Mouse (Mus musculus) neural tube, embryonic 11.5 days (tissue): ENCODE measurements around the gene Ankmy1. TPM values are rescaled to one million over a fixed set of nuclear protein-coding genes. Genes with fewer than 3 reads are reported as not detected.

Experiments
- ATAC-seq: fragments of 200-750 bp; cut with Nextera tagmentation; 2 replicates; pipeline ENCODE4 v1.8.0; 2017; ENCODE audit warnings: moderate number of reproducible peaks, mild to moderate bottlenecking, moderate TSS enrichment, moderate library complexity; ENCODE audit not compliant: insufficient read depth, low FRiP score, low TSS enrichment
- DNase-seq: peaks from one replicate; pipeline ENCODE4 v3.0.0-alpha.2; 2015; ENCODE audit warnings: low spot score
- H3K27ac ChIP-seq: fragments of 300-500 bp; sonication (generic); 2 replicates; pipeline ENCODE4 v1.5.1; 2014; ENCODE audit warnings: low read depth, mild to moderate bottlenecking, low read length
- H3K27me3 ChIP-seq: fragments of 300-500 bp; sonication (generic); 2 replicates; pipeline ENCODE4 v1.6.1; 2014; ENCODE audit warnings: mild to moderate bottlenecking, low read length, mixed read lengths; ENCODE audit not compliant: control insufficient read depth, insufficient read depth
- H3K36me3 ChIP-seq: fragments of 300-500 bp; sonication (generic); 2 replicates; pipeline ENCODE4 v1.6.1; 2014; ENCODE audit warnings: mild to moderate bottlenecking, low read length, moderate library complexity, mixed read lengths; ENCODE audit not compliant: control insufficient read depth, insufficient read depth
- H3K4me1 ChIP-seq: fragments of 300-500 bp; sonication (generic); 2 replicates; pipeline ENCODE4 v1.6.1; 2014; ENCODE audit warnings: low read length, mixed read lengths; ENCODE audit not compliant: control insufficient read depth, insufficient read depth
- H3K4me2 ChIP-seq: fragments of 300-500 bp; sonication (generic); 2 replicates; pipeline ENCODE4 v1.6.1; 2014; ENCODE audit warnings: low read depth, mild to moderate bottlenecking, moderate library complexity
- H3K4me3 ChIP-seq: fragments of 300-500 bp; sonication (generic); 2 replicates; pipeline ENCODE4 v1.5.1; 2014; ENCODE audit warnings: low read depth, low read length
- H3K9ac ChIP-seq: fragments of 300-500 bp; sonication (generic); 2 replicates; pipeline ENCODE4 v1.6.1; 2014; ENCODE audit warnings: mild to moderate bottlenecking, low read length
- H3K9me3 ChIP-seq: fragments of 300-500 bp; sonication (generic); 2 replicates; pipeline ENCODE4 v1.6.1; 2016; ENCODE audit warnings: low read length; ENCODE audit not compliant: control insufficient read depth
- WGBS: fragments of 180-500 bp; shearing (Covaris S2); extraction: QIAGEN DNeasy Blood & Tissue Kit; methylation state at CpG from one replicate; pipeline ENCODE4 v1.1.7; 2014; 5-methylcytosine and 5-hydroxymethylcytosine counted together
- polyA plus RNA-seq: library from polyadenylated mRNA; unstranded; fragments of >200 nt; fragmentation: Nextera tagmentation; extraction: Ambion mirVana; gene quantifications from 2 replicates; pipeline ENCODE4 v1.2.1, GENCODE M21; 2014

Ankmy1 gene
- polyA plus RNA-seq, 1 experiment from 2014 or later = 0.23 TPM

DNA sequence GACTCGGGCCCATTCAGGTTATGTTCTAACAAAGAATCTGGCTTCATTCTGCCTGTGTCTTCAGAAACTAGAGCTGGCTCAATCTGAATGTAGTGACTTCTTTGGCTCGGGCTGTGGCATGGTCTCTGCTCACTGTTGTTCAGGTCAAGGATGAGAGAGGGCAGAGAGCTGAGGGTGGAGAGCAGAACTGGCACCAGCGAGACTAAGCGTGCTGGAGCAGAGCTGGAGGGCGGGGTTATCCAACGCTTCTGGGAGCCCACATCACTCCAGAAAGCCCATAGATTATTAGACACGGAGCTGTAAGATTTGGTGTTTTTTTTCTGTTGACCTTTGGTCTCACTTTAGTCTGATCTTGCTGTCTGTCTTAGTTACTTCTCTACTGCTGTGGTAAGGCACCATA lies 30.0 kb downstream of the Ankmy1 start:
- no peaks in the 10 kb centered on the region for H3K27me3 ChIP-seq
- H3K36me3 ChIP-seq = no peaks in the 10 kb centered on the region
- WGBS = 83% methylated on average over 7 of the region's 7 CpGs
- H3K4me3 ChIP-seq = no peak overlapping the region
- H3K27ac ChIP-seq = no peak overlapping the region
- H3K4me1 ChIP-seq = no peaks in the 10 kb centered on the region
- ATAC-seq (no peak), DNase-seq (no peak)
- no peak overlapping the region for H3K9ac ChIP-seq
- no peaks in the 10 kb centered on the region for H3K9me3 ChIP-seq
- no peak overlapping the region for H3K4me2 ChIP-seq

DNA sequence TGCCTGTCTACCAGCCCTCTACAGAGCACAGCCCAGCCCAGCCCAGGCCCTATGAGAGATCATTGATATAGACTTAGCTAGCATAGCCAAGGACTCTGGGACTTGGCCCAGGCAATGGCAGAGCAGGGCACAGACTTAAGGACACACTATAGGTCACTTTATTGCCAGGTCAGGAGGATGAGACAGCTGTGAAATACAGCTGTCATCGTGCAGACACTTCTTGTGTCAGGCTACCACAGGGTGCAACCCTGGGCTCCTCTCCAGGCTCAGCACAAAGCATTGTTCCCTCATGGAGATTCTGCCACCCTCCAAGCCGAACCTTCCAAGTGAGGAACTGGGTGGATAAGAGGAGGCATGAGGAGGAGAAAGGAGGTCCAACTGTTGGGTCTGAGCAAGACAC lies 32.7 kb downstream of the Ankmy1 start:
- Histone ChIP-seq H3K4me2 (no peak overlapping the region), H3K9me3 (no peaks in the 10 kb centered on the region), H3K27ac (no peak overlapping the region), H3K36me3 (no peaks in the 10 kb centered on the region), H3K27me3 (no peaks in the 10 kb centered on the region), H3K9ac (no peak overlapping the region), H3K4me3 (no peak overlapping the region), H3K4me1 (no peaks in the 10 kb centered on the region)
- no peak for ATAC-seq
- 74% methylated on average over 2 of the region's 2 CpGs for WGBS
- DNase-seq = no peak

DNA sequence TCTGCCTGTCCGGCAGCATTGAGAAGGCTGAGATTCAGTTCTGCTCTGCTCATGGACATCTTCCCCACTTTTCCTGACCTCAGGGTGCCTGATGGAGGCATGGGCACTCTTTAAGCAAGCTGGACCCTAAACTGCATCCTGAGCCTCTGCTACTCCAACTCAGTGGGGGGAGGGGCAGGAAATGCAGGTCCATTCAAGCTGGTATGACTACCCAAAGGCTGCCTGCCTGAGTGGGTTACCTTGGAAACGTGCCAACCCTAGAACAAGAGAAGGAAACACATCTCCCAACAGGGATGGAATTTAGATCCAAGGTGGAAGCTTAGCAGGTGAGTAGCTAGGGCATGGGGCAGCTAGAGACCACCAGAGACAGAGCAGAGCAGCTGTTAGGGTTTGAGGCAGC lies 36.5 kb downstream of the Ankmy1 start:
- 65% methylated on average over 2 of the region's 2 CpGs for WGBS
- DNase-seq = no peak

DNA sequence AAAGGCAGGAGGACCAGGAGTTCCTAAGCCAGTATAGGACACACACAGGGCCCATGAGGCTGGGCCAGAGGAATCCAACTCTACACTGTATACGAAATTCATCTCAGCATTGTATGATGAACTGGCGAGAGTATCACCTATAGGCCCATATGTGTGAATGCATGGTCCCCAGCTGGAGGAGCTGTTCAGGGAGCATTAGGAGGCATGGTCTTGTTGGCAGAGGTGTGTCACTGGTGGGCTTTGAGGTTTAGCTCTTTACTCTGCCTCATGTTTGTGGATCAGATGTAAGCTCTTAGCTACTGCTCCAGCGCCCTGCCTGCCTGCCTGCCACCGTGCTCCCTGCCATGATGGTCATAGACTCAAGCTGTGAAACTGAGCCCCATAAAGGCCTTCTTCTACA lies 39.4 kb downstream of the Ankmy1 start:
- Histone ChIP-seq H3K9me3 (no peaks in the 10 kb centered on the region), H3K4me3 (no peak overlapping the region), H3K4me2 (no peak overlapping the region), H3K27me3 (no peaks in the 10 kb centered on the region), H3K36me3 (peaks cover 4% of the 10 kb centered on the region; the same call in 1 of the 2 replicates), H3K4me1 (no peaks in the 10 kb centered on the region), H3K27ac (no peak overlapping the region), H3K9ac (no peak overlapping the region)
- WGBS = 84% methylated on average over 4 of the region's 4 CpGs
- DNase-seq (no peak), ATAC-seq (no peak)

More for the DNA sequence above, 36.5 kb downstream of the Ankmy1 start:
- no peak for ATAC-seq
- Histone ChIP-seq H3K27ac (no peak overlapping the region), H3K4me3 (no peak overlapping the region), H3K27me3 (no peaks in the 10 kb centered on the region), H3K4me1 (no peaks in the 10 kb centered on the region), H3K36me3 (no peaks in the 10 kb centered on the region), H3K9ac (no peak overlapping the region), H3K9me3 (no peaks in the 10 kb centered on the region), H3K4me2 (no peak overlapping the region)

DNA sequence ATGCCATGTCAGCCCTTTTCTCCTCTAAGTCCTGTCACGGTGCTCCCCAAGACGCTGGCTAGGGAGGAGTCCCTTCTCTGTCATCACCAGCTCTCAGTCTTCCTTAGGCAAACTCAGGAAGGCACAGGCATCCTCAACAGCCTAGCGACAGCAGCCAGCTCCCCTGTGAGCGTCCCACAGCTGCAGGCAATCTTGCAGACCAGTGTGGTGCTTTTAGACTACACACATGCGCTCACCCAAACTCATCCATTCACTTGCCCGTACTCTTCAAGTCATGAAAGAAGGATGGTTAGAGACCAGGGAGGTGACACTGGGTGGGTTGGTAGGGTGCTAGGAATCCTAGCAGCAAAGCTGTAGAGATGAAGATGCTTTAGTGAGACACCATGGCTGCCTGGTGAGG lies 41.2 kb downstream of the Ankmy1 start:
- Histone ChIP-seq H3K27ac (no peak overlapping the region), H3K4me2 (no peak overlapping the region), H3K9me3 (no peaks in the 10 kb centered on the region), H3K36me3 (peaks cover 15% of the 10 kb centered on the region), H3K4me1 (no peaks in the 10 kb centered on the region), H3K9ac (no peak overlapping the region), H3K4me3 (no peak overlapping the region), H3K27me3 (no peaks in the 10 kb centered on the region)
- DNase-seq (no peak), ATAC-seq (no peak)
- whole genome bisulfite sequencing = 83% methylated on average over 6 of the region's 6 CpGs

DNA sequence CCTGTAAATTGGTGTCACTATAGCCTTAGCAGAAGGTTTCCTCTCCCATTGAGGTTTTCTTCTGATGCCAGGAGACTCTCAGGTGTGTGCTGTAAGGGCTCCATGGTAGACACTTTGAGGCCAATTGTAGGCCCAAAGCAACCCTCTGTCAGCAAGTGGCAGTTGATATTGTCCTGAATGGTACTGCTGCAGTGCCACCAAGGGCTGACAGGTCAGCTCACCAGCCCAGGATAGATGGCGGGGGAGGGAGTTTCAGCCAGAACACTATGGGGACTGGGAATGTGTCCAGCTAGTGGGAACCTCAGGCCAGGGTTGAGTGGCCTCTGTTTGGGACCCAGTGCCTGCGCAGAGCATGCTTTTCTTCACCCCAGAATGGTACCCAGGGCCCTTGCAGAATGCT lies 50.3 kb downstream of the Ankmy1 start:
- DNase-seq = no peak
- WGBS = 93% methylated on average over 2 of the region's 2 CpGs
- H3K36me3 ChIP-seq = peaks cover 8% of the 10 kb centered on the region
- H3K4me1 ChIP-seq = peaks cover 11% of the 10 kb centered on the region
- no peaks in the 10 kb centered on the region for H3K9me3 ChIP-seq
- no peak overlapping the region for H3K4me3 ChIP-seq
- H3K4me2 ChIP-seq = no peak overlapping the region
- ATAC-seq = no peak
- H3K27ac ChIP-seq = no peak overlapping the region
- H3K27me3 ChIP-seq = no peaks in the 10 kb centered on the region
- no peak overlapping the region for H3K9ac ChIP-seq

DNA sequence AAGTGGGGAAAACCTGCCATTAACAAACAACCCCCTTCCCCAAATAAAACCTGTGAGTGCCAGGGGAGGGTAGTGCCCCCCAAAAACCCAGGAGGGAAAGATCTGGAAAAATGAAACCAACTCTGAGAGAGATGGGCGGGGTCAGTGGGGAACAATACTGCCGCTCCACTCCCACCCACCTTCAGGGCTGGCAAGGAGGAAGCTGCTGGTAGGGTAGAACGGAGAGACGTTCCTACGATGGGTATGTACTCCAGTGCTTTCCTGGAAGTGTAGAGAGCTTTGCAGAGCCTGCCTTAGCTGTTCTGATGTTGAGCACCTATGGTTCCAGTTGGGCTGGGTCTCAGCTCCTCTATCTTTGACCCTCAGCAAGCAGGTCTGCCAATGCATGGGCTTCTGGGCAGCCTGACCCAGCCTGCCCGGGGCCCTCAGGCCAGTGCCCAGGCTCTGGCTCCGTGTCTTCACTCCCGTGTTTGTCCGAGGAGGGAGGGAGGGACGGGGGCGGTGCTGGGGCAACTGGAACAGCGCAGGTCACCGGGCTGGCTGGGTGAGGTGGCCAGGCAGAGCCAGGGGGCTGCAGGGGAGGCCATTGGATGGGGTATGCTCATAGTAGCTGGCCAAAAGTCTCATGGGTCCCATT lies 52.6 kb downstream of the Ankmy1 start:
- H3K9me3 ChIP-seq = no peaks in the 10 kb centered on the region
- H3K36me3 ChIP-seq = no peaks in the 10 kb centered on the region
- H3K9ac ChIP-seq = no peak overlapping the region
- no peak for DNase-seq
- H3K4me3 ChIP-seq = no peak overlapping the region
- H3K27me3 ChIP-seq = no peaks in the 10 kb centered on the region
- peaks cover 13% of the 10 kb centered on the region for H3K4me1 ChIP-seq
- no peak overlapping the region for H3K27ac ChIP-seq
- no peak for ATAC-seq
- 73% methylated on average over 12 of the region's 13 CpGs for WGBS
- peak overlapping the region; percentile 19; the same call in 1 of the 2 replicates for H3K4me2 ChIP-seq

DNA sequence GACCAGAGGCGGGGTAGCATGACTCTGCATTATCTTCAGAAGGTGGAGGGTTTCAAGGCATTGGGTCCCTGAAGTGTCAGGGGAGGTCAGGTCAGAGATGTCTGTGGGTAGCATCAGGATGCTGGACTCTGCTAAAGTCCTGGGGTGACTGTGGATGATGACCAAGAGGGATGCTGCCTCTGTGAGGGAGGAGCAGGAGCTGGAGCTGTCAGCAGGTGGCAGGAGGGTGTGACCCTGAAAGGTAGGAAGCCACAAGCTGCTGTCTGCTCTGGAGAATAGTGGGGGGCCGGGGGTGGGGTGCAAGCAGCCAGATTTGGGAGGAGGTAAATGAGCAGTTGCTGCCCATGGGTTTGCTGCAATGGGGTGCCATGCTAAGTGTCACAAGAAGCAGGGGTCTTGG lies 53.2 kb downstream of the Ankmy1 start:
- H3K36me3 ChIP-seq = no peaks in the 10 kb centered on the region
- H3K4me2 ChIP-seq = peak overlapping the region; percentile 7; the same call in 1 of the 2 replicates
- no peak overlapping the region for H3K9ac ChIP-seq
- no peak for DNase-seq
- H3K9me3 ChIP-seq = no peaks in the 10 kb centered on the region
- WGBS = 65% methylated on average over 2 of the region's 2 CpGs
- ATAC-seq = no peak
- no peak overlapping the region for H3K4me3 ChIP-seq
- peaks cover 13% of the 10 kb centered on the region for H3K4me1 ChIP-seq
- H3K27me3 ChIP-seq = no peaks in the 10 kb centered on the region
- H3K27ac ChIP-seq = no peak overlapping the region
